In genomic region chr5:131707471-131707870, GRCm38 (mm10) we compare ENCODE assay signal across 13 mouse cellular contexts.
A peak's percentile ranks its signal among the peaks of the same experiment; 100 is the strongest.
DNase-seq lines count a peak whose midpoint lies in the region; ATAC-seq and TF ChIP-seq lines count a peak whose summit lies in the region.
"Had no signal": no experiment of that assay in that cellular context is flagged by ENCODE, and none has a peak within 500 bp of the region (broad histone marks: within the 10 kb centered on the region; RNA-seq: fewer than 3 reads in every experiment).

No protein-coding gene starts in this region.

- DNase-seq in frontal cortex, postnatal 25 days (ENCODE audit: low spot score in 2 of 2) = no peak
- DNase-seq in neural tube, embryonic 10.5 days (ENCODE audit: extremely low spot score, low spot score) = no peak
- peak; percentile 55 to 87 for DNase-seq in layer of hippocampus, adult 2 months (ENCODE audit: low spot score in 2 of 2)
- peak; percentile 73 for DNase-seq in telencephalon, adult 2 months (ENCODE audit: low read depth, low spot score)
- no peak for DNase-seq in thymus, postnatal 36 days
- DNase-seq: cerebellum, postnatal 36 days; gastrocnemius, postnatal 10 days; kidney, postnatal 4 days had no signal

- no peaks in the 10 kb centered on the region for H3K27me3 ChIP-seq in neural tube, embryonic 15.5 days (replicated peaks)

- no peak overlapping the region for H3K4me2 ChIP-seq in neural tube, embryonic 15.5 days
- H3K4me2 ChIP-seq: liver, embryonic 11.5 days had no signal

- H3K4me1 ChIP-seq in neural tube, embryonic 15.5 days = peaks cover 23% of the 10 kb centered on the region

- no peak overlapping the region for H3K9ac ChIP-seq in neural tube, embryonic 15.5 days (replicated peaks)

- no peak overlapping the region for H3K4me3 ChIP-seq in neural tube, embryonic 15.5 days (replicated peaks)
- no peak overlapping the region for H3K4me3 ChIP-seq in layer of hippocampus, adult 2 months

- no peak overlapping the region for H3K27ac ChIP-seq in neural tube, embryonic 15.5 days (replicated peaks)
- H3K27ac ChIP-seq in layer of hippocampus, adult 2 months = peak overlapping the region; percentile 55

- no peaks in the 10 kb centered on the region for H3K9me3 ChIP-seq in neural tube, embryonic 15.5 days (replicated peaks)

- peak; percentile 74 for ATAC-seq in frontal cortex, adult (ENCODE audit: low TSS enrichment)
- ATAC-seq in neural tube, embryonic 15.5 days (ENCODE audit: low FRiP score) = peak; percentile 41; the same call in 1 of the 2 replicates
- ATAC-seq: intestine, postnatal 0 days; lung, postnatal 0 days had no signal

- TF ChIP-seq CTCF in layer of hippocampus, adult 2 months (conservative IDR thresholded peaks at IDR 0.05) = no peak

- WGBS in neural tube, embryonic 15.5 days = 44% methylated on average over 7 of the region's 7 CpGs

- H3K36me3 ChIP-seq in neural tube, embryonic 15.5 days = no peaks in the 10 kb centered on the region

Comparison
In these comparisons a context has a peak if more than half of its experiments do, and no peak if none do; other contexts are left out.
1. DNase-seq: peak in layer of hippocampus, adult 2 months (2 of 2) and telencephalon, adult 2 months (single experiment); none in frontal cortex, postnatal 25 days (0 of 2), neural tube, embryonic 10.5 days (single experiment) and thymus, postnatal 36 days (0 of 2).